Mouse (Mus musculus) stomach, postnatal 0 days (tissue): ENCODE results near the gene Ugt1a10. TPM values are rescaled to one million over a fixed set of nuclear protein-coding genes. Genes with fewer than 3 reads are reported as not detected.
"Not testable (repeated sequence)": the region's sequence is repeated elsewhere in the genome, so short reads cannot be mapped to it uniquely, and the experiment has no call there.

Source experiments
- ATAC-seq: fragments of 200-750 bp; cut with Nextera tagmentation; 2 replicates; pipeline ENCODE4 v1.8.0; 2017; ENCODE audit not compliant: low FRiP score, low TSS enrichment
- DNase-seq: peaks from one replicate; pipeline ENCODE4 v3.0.0-alpha.2; 2016; ENCODE audit warnings: low spot score
- H3K27ac ChIP-seq: fragments of 300-500 bp; sonication (generic); replicated peaks from 2 replicates; pipeline ENCODE4 v1.5.1; 2014; ENCODE audit warnings: mild to moderate bottlenecking, control low read depth
- H3K27me3 ChIP-seq: fragments of 300-500 bp; sonication (generic); 2 replicates; pipeline ENCODE4 v1.6.1; 2014; ENCODE audit warnings: low read length; ENCODE audit not compliant: control insufficient read depth, insufficient read depth
- H3K36me3 ChIP-seq: fragments of 300-500 bp; sonication (generic); 2 replicates; pipeline ENCODE4 v1.6.1; 2014; ENCODE audit warnings: low read length, mixed read lengths; ENCODE audit not compliant: control insufficient read depth, insufficient read depth
- H3K4me1 ChIP-seq: fragments of 300-500 bp; sonication (generic); replicated peaks from 2 replicates; pipeline ENCODE4 v1.6.1; 2014; ENCODE audit warnings: antibody characterized with exemption; ENCODE audit not compliant: control insufficient read depth, insufficient read depth
- H3K4me2 ChIP-seq: fragments of 300-500 bp; sonication (generic); replicated peaks from 2 replicates; pipeline ENCODE4 v1.6.1; 2014; ENCODE audit warnings: low read depth, mild to moderate bottlenecking, control low read depth, moderate library complexity
- H3K4me3 ChIP-seq: fragments of 300-500 bp; sonication (generic); 2 replicates; pipeline ENCODE4 v1.5.1; 2014; ENCODE audit warnings: low read depth, low read length, control low read depth
- H3K9ac ChIP-seq: fragments of 300-500 bp; sonication (generic); 2 replicates; pipeline ENCODE4 v1.6.1; 2014; ENCODE audit warnings: mild to moderate bottlenecking, low read length, control low read depth, mixed read lengths
- H3K9me3 ChIP-seq: fragments of 300-500 bp; sonication (generic); 2 replicates; pipeline ENCODE4 v1.6.1; 2016; ENCODE audit warnings: low read length; ENCODE audit not compliant: control insufficient read depth
- CTCF ChIP-seq: IDR thresholded peaks from 2 replicates; pipeline ENCODE4 v1.5.1; 2016; ENCODE audit warnings: antibody characterized with exemption, low read depth, mild to moderate bottlenecking, moderate library complexity
- EP300 ChIP-seq: optimal IDR thresholded peaks from 2 replicates; pipeline ENCODE3; 2016; ENCODE audit warnings: antibody characterized with exemption
- WGBS: fragments of 180-500 bp; shearing (Covaris S2); extraction: QIAGEN DNeasy Blood & Tissue Kit; methylation state at CpG from one replicate; pipeline ENCODE4 v1.1.7; 2014; 5-methylcytosine and 5-hydroxymethylcytosine counted together
- polyA plus RNA-seq: library from polyadenylated mRNA; unstranded; fragments of >200 nt; fragmentation: Nextera tagmentation; extraction: Ambion mirVana; gene quantifications from 2 replicates; pipeline ENCODE4 v1.2.1, GENCODE M21; 2015

Ugt1a10 gene
- polyA plus RNA-seq, 1 experiment from 2014 or later = not detected

DNA sequence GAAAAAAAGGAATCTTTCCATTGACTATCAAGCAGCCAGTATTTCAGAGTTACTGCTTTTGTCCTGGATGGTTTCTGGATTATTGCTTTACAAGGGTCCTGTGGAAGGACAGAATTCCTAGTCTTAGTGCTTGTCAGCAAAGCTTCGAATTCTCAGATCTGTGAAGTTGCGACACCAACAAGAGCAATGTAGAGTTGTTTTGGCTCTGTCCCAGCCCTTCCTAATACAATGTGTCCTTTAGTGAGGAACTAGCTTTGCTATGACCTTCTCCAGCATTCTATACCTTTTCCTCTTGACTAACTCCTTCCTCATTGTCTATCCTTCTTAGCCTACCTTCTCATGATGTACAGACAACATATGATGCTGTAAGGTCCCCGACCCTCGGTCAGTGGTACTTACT lies 41.0 kb upstream of the Ugt1a10 start:
- H3K9ac ChIP-seq = no peak overlapping the region
- 85% methylated on average over 4 of the region's 4 CpGs for WGBS
- no peak for ATAC-seq

DNA sequence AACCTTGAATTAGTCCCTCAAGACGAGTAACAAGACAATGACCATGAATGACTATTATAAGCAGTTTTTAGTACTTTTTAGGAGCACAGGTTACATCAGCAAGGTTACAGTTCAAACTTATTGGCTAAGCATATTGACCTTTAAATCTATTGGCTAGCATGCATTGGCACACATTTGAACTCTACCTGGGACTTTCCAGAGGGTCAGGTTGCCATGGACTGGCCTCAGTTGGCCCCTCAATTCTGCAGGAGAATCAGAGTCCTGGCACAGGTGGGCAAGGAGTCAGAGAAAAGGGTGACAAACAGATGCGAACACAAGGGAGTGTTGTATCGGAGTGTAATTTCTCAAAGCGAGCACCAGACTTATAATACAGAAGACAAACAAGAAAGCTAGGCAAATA lies 40.5 kb upstream of the Ugt1a10 start:
- Histone ChIP-seq H3K27ac (no peak overlapping the region), H3K4me3 (no peak overlapping the region), H3K9ac (no peak overlapping the region), H3K4me2 (no peak overlapping the region), H3K36me3 (no peaks in the 10 kb centered on the region), H3K9me3 (no peaks in the 10 kb centered on the region), H3K27me3 (no peaks in the 10 kb centered on the region), H3K4me1 (no peaks in the 10 kb centered on the region)
- DNase-seq = no peak
- no peak for ATAC-seq
- TF ChIP-seq CTCF = no peak
- no peak for TF ChIP-seq EP300
- 97% methylated on average over 4 of the region's 4 CpGs for WGBS

More for the DNA sequence above, 41.0 kb upstream of the Ugt1a10 start:
- Histone ChIP-seq H3K4me2 (no peak overlapping the region), H3K27me3 (no peaks in the 10 kb centered on the region), H3K4me1 (no peaks in the 10 kb centered on the region), H3K36me3 (no peaks in the 10 kb centered on the region), H3K4me3 (no peak overlapping the region), H3K9me3 (no peaks in the 10 kb centered on the region), H3K27ac (no peak overlapping the region)
- TF ChIP-seq EP300 (no peak), CTCF (no peak)
- no peak for DNase-seq

DNA sequence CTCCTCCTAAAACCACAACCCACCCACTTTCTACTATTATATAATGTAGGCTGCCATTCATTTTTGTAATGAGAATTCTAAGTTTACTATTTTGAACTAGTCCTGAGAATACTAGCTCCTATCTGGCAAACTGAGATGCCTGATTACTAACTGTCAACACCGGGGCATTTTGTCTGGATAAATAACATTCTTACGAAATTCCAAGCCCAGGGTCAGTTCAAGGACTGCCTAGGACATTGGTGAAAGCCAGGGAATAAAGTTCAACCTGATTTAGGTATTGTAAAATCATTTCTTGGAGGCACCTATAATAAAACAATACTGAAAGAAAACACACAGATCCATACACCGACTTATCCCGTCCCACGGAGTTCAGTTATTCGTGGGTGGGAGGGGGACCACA lies 39.8 kb upstream of the Ugt1a10 start:
- ATAC-seq = no peak

DNA sequence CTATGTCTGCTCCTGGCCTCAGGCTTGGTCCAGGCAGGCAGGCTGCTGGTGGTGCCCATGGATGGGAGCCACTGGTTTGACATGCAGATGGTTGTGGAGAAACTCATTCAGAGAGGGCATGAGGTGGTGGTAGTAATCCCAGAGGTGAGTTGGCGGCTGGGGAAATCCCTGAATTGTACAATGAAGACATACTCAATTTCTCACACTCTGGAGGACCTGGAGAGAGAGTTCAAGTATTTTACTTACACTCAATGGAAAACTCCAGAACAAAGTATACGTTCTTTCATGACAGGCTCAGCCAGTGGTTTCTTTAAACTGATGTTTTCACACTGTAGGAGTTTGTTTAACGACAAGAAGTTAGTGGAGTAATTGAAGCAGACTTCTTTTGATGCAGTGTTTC lies 29.9 kb upstream of the Ugt1a10 start:
- H3K4me1 ChIP-seq, DNase-seq, H3K4me2 ChIP-seq, ATAC-seq, H3K4me3 ChIP-seq, H3K9ac ChIP-seq, H3K27me3 ChIP-seq, H3K27ac ChIP-seq, H3K36me3 ChIP-seq, H3K9me3 ChIP-seq: not testable (repeated sequence)
- WGBS = 59% methylated on average over 3 of the region's 3 CpGs

More for the DNA sequence above, 39.8 kb upstream of the Ugt1a10 start:
- no peaks in the 10 kb centered on the region for H3K9me3 ChIP-seq
- H3K4me2 ChIP-seq = no peak overlapping the region
- no peaks in the 10 kb centered on the region for H3K4me1 ChIP-seq
- H3K36me3 ChIP-seq = no peaks in the 10 kb centered on the region
- TF ChIP-seq EP300 = no peak
- no peak for TF ChIP-seq CTCF
- H3K4me3 ChIP-seq = no peak overlapping the region
- no peak overlapping the region for H3K9ac ChIP-seq
- H3K27me3 ChIP-seq = no peaks in the 10 kb centered on the region
- no peak for DNase-seq
- 87% methylated on average over 6 of the region's 6 CpGs for whole genome bisulfite sequencing
- H3K27ac ChIP-seq = no peak overlapping the region

DNA sequence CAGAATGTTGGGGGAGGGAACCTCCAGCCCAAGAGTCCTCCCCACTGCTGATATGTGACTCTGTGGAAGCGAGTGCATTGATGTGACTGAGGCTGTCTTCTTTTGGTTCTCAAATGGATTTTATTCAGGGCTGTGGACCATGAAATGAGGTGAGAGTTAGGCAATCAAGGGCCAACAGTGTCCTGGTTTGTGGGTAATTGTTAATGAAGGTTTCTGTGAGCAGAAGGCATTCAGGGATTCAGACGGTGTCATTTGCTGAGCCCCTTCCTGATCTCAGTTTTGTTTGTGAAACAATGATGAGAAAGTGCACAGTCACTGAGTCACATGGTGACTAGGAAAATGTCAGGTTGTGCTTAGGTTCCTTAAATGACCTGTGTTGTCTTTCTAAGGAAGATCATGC lies 12.1 kb upstream of the Ugt1a10 start:
- 71% methylated on average over 1 of the region's 2 CpGs for WGBS

DNA sequence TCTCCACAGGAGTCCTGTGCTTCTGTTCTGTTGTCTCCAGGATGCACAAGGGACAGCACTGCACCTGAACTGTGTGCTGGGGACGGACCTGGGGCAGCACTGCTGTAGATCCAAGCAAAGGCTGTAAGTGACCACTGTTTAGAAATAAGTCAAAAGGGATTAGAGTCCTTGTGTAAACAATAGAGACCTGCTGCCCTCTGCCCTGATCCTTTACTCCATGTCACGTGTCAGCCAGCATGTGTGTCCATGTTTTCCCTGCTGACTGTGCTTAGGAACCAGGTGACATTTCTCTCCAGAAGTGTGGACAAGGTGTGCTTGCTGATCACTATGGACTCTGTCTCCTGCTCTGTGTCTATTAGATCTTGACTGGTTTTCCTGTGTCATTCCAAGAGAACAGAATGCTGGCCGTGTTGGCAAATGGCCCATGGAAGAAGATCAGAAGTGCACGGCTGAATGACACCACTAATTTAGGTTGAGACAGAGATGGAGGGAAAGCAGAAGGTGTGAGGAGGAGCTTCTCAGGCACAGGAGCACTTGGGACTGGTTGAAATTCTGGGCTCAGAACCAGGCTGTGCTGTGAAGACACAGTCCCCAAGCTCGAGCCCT lies 10.3 kb upstream of the Ugt1a10 start:
- WGBS = 55% methylated on average over 3 of the region's 5 CpGs

More for the DNA sequence above, 12.1 kb upstream of the Ugt1a10 start:
- H3K9ac ChIP-seq, H3K4me1 ChIP-seq, H3K4me3 ChIP-seq, H3K36me3 ChIP-seq, H3K27me3 ChIP-seq, H3K9me3 ChIP-seq, H3K4me2 ChIP-seq, ATAC-seq, H3K27ac ChIP-seq, DNase-seq: not testable (repeated sequence)

DNA sequence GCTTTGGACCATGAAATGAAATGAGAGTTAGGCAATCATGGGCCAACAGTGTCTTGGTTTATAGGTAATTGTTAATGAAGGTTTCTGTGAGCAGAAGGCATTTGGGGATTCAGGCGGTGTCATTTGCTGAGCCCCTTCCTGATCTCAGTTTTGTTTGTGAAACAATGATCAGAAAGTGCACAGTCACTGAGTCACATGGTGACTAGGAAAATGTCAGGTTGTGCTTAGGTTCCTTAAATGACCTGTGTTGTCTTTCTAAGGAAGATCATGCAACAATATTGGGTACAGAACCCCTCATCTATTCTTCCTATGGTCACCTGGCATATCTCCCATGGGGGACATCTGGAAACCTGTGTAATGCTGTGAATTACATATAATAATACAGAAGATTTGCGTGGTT lies 7.8 kb upstream of the Ugt1a10 start:
- not testable (repeated sequence) for H3K4me1 ChIP-seq, H3K27ac ChIP-seq, H3K9ac ChIP-seq, H3K27me3 ChIP-seq, DNase-seq, H3K9me3 ChIP-seq, H3K36me3 ChIP-seq, ATAC-seq, H3K4me2 ChIP-seq, H3K4me3 ChIP-seq
- WGBS = 90% methylated on average over 2 of the region's 2 CpGs

More for the DNA sequence above, 10.3 kb upstream of the Ugt1a10 start:
- H3K4me1 ChIP-seq, H3K9ac ChIP-seq, H3K4me2 ChIP-seq, ATAC-seq, H3K36me3 ChIP-seq, H3K4me3 ChIP-seq, H3K27me3 ChIP-seq, H3K27ac ChIP-seq, H3K9me3 ChIP-seq, DNase-seq: not testable (repeated sequence)

DNA sequence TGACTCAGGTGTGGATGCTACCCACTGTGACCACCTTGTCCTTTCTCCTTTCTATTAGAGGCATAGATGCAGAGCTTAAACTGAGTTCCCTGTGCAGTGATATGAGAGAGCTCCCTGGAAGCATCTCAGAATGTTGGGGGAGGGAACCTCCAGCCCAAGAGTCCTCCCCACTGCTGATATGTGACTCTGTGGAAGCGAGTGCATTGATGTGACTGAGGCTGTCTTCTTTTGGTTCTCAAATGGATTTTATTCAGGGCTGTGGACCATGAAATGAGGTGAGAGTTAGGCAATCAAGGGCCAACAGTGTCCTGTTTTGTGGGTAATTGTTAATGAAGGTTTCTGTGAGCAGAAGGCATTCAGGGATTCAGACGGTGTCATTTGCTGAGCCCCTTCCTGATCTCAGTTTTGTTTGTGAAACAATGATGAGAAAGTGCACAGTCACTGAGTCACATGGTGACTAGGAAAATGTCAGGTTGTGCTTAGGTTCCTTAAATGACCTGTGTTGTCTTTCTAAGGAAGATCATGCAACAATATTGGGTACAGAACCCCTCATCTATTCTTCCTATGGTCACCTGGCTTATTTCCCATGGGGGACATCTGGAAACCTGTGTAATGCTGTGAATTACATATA lies 11.4 kb downstream of the Ugt1a10 start:
- not testable (repeated sequence) for ATAC-seq, H3K36me3 ChIP-seq, DNase-seq, H3K4me2 ChIP-seq, H3K9me3 ChIP-seq, H3K4me1 ChIP-seq, H3K27ac ChIP-seq, H3K9ac ChIP-seq, H3K4me3 ChIP-seq, H3K27me3 ChIP-seq
- 69% methylated on average over 1 of the region's 2 CpGs for WGBS
